Mouse (Mus musculus) urinary bladder, postnatal 25 days (tissue): ENCODE measurements around the gene Nckap5.
"Not testable (repeated sequence)": the region's sequence is repeated elsewhere in the genome, so short reads cannot be mapped to it uniquely, and the experiment has no call there.

Experiments used
- DNase-seq: peaks from one replicate; pipeline ENCODE4 v3.0.0; 2022; ENCODE audit warnings: low spot score

The Nckap5 gene

GRCm38 (mm10) chr1:126830031-126830927, at the start of gene Nckap5:
Nckap5 (minus strand) TSS chr1:126830799.
- DNase-seq = peak; percentile 58

- no peak for DNase-seq
These were observed 46.9 kb upstream of the Nckap5 start for GRCm38 (mm10) chr1:126877495-126877894.

- no peak for DNase-seq
These were observed 37.8 kb upstream of the Nckap5 start for GRCm38 (mm10) chr1:126868372-126868771.

GRCm38 (mm10) chr1:126867912-126868311, 37.3 kb upstream of the Nckap5 start:
- DNase-seq = no peak

- DNase-seq = no peak
These were observed 35.0 kb upstream of the Nckap5 start for GRCm38 (mm10) chr1:126865591-126866086.

- DNase-seq = no peak
These were observed 31.2 kb upstream of the Nckap5 start for GRCm38 (mm10) chr1:126861816-126862215.

- no peak for DNase-seq
These were observed 29.9 kb upstream of the Nckap5 start for GRCm38 (mm10) chr1:126860537-126860936.

- no peak for DNase-seq
These were observed 18.9 kb upstream of the Nckap5 start for GRCm38 (mm10) chr1:126849481-126849880.

GRCm38 (mm10) chr1:126846317-126846716, 15.7 kb upstream of the Nckap5 start:
- DNase-seq = no peak

GRCm38 (mm10) chr1:126832885-126833284, 2.3 kb upstream of the Nckap5 start:
- DNase-seq = no peak

GRCm38 (mm10) chr1:126829031-126829430, 1.6 kb downstream of the Nckap5 start:
- DNase-seq = no peak

- DNase-seq = no peak
These were observed 5.8 kb downstream of the Nckap5 start for GRCm38 (mm10) chr1:126824841-126825240.

GRCm38 (mm10) chr1:126822246-126822645, 8.4 kb downstream of the Nckap5 start:
- peak; percentile 43 for DNase-seq

- peak; percentile 65 for DNase-seq
These were observed 13.1 kb downstream of the Nckap5 start for GRCm38 (mm10) chr1:126817381-126818034.

GRCm38 (mm10) chr1:126806994-126807611, 23.5 kb downstream of the Nckap5 start:
- no peak for DNase-seq

GRCm38 (mm10) chr1:126806548-126806947, 24.1 kb downstream of the Nckap5 start:
- DNase-seq = peak; percentile 49

GRCm38 (mm10) chr1:126802405-126802804, 28.2 kb downstream of the Nckap5 start:
- no peak for DNase-seq

- DNase-seq = no peak
These were observed 28.9 kb downstream of the Nckap5 start for GRCm38 (mm10) chr1:126801706-126802105.

GRCm38 (mm10) chr1:126799379-126799798, 31.2 kb downstream of the Nckap5 start:
- no peak for DNase-seq

GRCm38 (mm10) chr1:126780354-126780941, 50.2 kb downstream of the Nckap5 start:
- not testable (repeated sequence) for DNase-seq

- not testable (repeated sequence) for DNase-seq
These were observed 56.7 kb downstream of the Nckap5 start for GRCm38 (mm10) chr1:126773947-126774346.

- DNase-seq = no peak
These were observed 63.6 kb downstream of the Nckap5 start for GRCm38 (mm10) chr1:126766971-126767370.
